Mouse (Mus musculus) duodenum, adult 2 months (tissue): ENCODE measurements around the gene Numb. TPM values are rescaled to one million over a fixed set of nuclear protein-coding genes. Genes with fewer than 3 reads are reported as not detected.

Experiments
- polyA plus RNA-seq: library from polyadenylated mRNA; depleted of rRNA; stranded (reverse); fragments of >200 nt; gene quantifications from 2 replicates; pipeline ENCODE4 v1.2.3, GENCODE M21; 2012; ENCODE audit warnings: low replicate concordance; rRNA removed

Gene Numb
- polyA plus RNA-seq, result 101 and 125 TPM in 2 replicates

DNA sequence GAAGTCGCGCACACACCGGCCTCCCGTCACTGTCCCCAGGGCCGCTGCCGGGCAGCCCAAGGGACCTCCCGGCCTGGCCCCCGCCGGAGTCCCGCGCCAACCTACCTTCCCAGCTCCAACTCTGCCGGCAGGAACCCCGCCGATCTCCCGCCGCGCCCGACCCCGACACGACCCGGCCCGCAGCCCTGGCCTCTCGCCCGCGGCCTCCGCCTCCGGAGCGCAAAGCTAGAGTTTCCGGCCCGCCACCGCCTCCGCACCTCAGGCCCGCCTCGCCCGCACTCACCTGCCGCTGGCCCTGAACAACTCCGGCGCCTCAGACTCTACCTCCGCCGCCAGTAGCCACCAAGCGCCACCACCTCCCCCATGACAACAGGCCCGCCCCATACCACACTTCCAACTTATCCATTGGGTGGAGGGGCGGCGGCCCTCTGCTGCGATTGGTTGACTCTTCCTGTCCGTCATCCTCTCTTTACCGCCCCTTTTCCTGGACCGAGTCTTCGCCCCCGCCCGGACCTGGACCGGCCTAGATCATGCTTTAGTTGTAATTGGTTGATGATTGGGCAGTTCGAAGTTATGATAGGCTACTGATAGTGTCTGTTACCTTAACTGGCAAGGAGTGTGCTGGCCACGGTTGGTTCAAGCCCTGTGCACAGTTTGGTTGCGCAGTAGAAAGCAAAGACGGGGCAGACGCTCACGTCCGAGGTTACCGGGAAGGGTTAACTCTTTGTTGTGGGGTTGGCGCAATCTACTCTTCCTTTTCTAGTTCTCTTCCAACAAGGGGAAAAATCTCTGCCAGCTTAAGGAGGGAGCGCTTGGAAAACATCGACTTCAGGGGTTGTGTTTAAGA, at the start of gene Numb:
Gene Numb, minus strand, starts transcription at position 400 of the 847 bp plus-strand sequence.

DNA sequence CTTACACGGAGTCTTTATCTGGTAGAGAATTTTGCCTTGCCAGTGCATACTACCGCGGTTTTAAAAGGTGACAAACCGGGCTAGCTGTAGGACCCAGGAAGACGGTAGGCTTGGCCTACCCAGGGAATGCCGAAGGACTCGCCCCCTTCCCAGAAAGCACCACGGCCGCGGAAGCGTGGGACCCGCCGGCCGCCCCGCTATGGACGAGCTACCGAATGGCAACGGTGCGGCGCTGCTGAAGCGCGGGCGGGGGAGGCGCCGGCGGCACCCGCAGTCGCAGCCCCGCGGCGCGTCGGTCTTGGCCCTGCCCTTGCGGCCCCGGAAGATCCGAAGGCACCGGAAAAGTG, 28.7 kb upstream of the Numb start, which contains the start of gene Riox1:
Gene Riox1, plus strand, starts transcription at position 116 of the 347 bp plus-strand sequence.

DNA sequence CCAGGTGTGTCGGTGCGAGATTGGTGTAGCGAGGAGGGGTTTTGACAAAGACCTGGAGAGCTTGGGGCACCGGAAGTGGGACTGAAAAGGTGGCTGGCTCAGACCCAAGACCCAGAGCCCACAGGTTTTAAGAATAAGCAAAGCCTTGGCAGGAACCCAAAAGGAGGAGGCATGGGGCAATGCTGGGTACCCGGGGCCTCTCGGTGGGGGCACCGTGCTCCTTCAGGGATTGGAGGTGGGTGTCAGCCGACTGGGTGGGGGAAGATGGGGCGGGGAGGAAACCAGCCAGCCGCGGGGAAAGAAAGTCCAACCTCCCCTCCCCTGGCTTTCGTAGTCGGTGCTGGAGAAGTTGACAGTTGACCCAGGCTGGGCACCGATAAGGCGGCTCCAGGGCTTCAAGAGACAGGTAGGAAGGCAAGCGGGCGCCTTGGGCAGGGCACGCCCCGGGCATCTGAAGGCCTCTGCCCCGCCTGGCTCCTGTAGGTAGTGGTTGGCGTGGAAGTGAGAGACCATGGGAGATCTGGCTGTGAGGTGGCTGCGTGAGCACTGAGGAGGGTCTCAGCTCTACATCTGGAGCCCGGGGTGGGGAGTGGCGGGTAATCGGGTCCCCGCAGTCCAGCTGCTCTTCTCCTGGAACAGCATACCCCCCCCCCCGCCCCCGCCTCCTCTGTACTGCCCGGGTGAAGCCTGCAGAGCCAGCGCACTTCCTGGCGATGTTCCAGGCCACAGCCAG, 158.3 kb downstream of the Numb start, which contains the start of gene Papln:
Gene Papln, plus strand, starts transcription at position 324 of the 733 bp plus-strand sequence.

Other genes starting within 250 kb of the Numb start
- gene Psen1, start 233.8 kb downstream of the Numb start, polyA plus RNA-seq, result 16.1 and 24.4 TPM in 2 replicates
- 6.9 and 9.0 TPM in 2 replicates for gene Papln, start 158.3 kb downstream of the Numb start, polyA plus RNA-seq
- 18.0 and 20.5 TPM in 2 replicates for gene Riox1, start 28.7 kb upstream of the Numb start, polyA plus RNA-seq
- not detected in 2 replicates for gene Heatr4, start 62.9 kb upstream of the Numb start, polyA plus RNA-seq
- gene Acot2, start 65.9 kb upstream of the Numb start, polyA plus RNA-seq, result 12.7 and 13.1 TPM in 2 replicates
- 5.9 and 13.6 TPM in 2 replicates for gene Acot1, start 87.6 kb upstream of the Numb start, polyA plus RNA-seq
- 21.9 and 52.3 TPM in 2 replicates for gene Acot4, start 116.4 kb upstream of the Numb start, polyA plus RNA-seq
- not detected in 2 replicates for gene Gm49366, start 117.0 kb upstream of the Numb start, polyA plus RNA-seq
- 0.08 TPM in 2 replicates for gene Acot3, start 130.2 kb upstream of the Numb start, polyA plus RNA-seq
- 0.06 TPM in 1 of 2 replicates, not detected in the other for gene Acot5, start 147.4 kb upstream of the Numb start, polyA plus RNA-seq
- 0.71 and 1.7 TPM in 2 replicates for gene Acot6, start 178.7 kb upstream of the Numb start, polyA plus RNA-seq
- gene Dnal1, start 192.4 kb upstream of the Numb start, polyA plus RNA-seq, result 0.25 and 0.62 TPM in 2 replicates
- 0.20 and 0.41 TPM in 2 replicates for gene Pnma1, start 226.6 kb upstream of the Numb start, polyA plus RNA-seq